Mouse (Mus musculus) MEL (cell line): Measurements from ENCODE around the gene Nyap2. TPM values are rescaled to one million over a fixed set of nuclear protein-coding genes. Genes with fewer than 3 reads are reported as not detected.

Source experiments
- DNase-seq: peaks from one replicate; pipeline ENCODE4 v3.0.0; 2011; ENCODE audit warnings: low read depth, low spot score
- H3K27ac ChIP-seq: 2 replicates; pipeline ENCODE4 v1.5.1; 2012; ENCODE audit warnings: low read depth, mild to moderate bottlenecking, control low read depth, low read length, moderate library complexity; ENCODE audit not compliant: control insufficient read depth
- H3K27me3 ChIP-seq, 2 experiments: fragments of 150-350 bp in 1 of 2; sonication (generic) in 1 of 2; 2 replicates each; pipeline ENCODE4 v1.6.1; 2012; ENCODE audit warnings: low read length in 2 of 2, mild to moderate bottlenecking in 2 of 2, improper control_type of control experiment in 1 of 2, moderate library complexity in 1 of 2; ENCODE audit not compliant: insufficient read depth in 2 of 2, control insufficient read depth in 1 of 2
- H3K36me3 ChIP-seq, 2 experiments: 2 replicates each; pipeline ENCODE4 v1.6.1; 2012 to 2014; ENCODE audit warnings: low read length in 2 of 2, improper control_type of control experiment in 1 of 2, inconsistent platforms in 1 of 2, mild to moderate bottlenecking in 1 of 2; ENCODE audit not compliant: insufficient read depth in 2 of 2, control insufficient read depth in 1 of 2
- H3K4me1 ChIP-seq, 2 experiments: fragments of 150-350 bp in 1 of 2; sonication (generic) in 1 of 2; 2 replicates each; pipeline ENCODE4 v1.6.1; 2012; ENCODE audit warnings: low read length in 2 of 2, improper control_type of control experiment in 1 of 2, mild to moderate bottlenecking in 1 of 2; ENCODE audit not compliant: insufficient read depth in 2 of 2, control insufficient read depth in 1 of 2
- H3K4me3 ChIP-seq, 2 experiments: fragments of 150-350 bp in 1 of 2; sonication (generic) in 1 of 2; 2 replicates each; pipeline ENCODE4 v1.5.1; 2012; ENCODE audit warnings: low read depth in 2 of 2, low read length in 2 of 2, mild to moderate bottlenecking in 2 of 2, moderate library complexity in 2 of 2, control low read depth in 1 of 2, improper control_type of control experiment in 1 of 2; ENCODE audit not compliant: control insufficient read depth in 1 of 2, insufficient read depth in 1 of 2
- H3K79me2 ChIP-seq: 2 replicates; pipeline ENCODE4 v1.6.1; 2012; ENCODE audit warnings: mild to moderate bottlenecking, low read length, moderate library complexity; ENCODE audit not compliant: control insufficient read depth, poor library complexity, insufficient read depth
- H3K9ac ChIP-seq: 2 replicates; pipeline ENCODE4 v1.6.1; 2012; ENCODE audit warnings: low read depth, mild to moderate bottlenecking, control low read depth, low read length, moderate library complexity; ENCODE audit not compliant: control insufficient read depth, poor library complexity, severe bottlenecking
- H3K9me3 ChIP-seq: fragments of 150-350 bp; sonication (generic); replicated peaks from 2 replicates; pipeline ENCODE4 v1.6.1; 2012; ENCODE audit warnings: mild to moderate bottlenecking, low read length, improper control_type of control experiment, moderate library complexity; ENCODE audit not compliant: insufficient read depth
- BHLHE40 ChIP-seq: IDR thresholded peaks from 2 replicates; pipeline ENCODE4 v1.6.1; 2012; ENCODE audit warnings: low read depth, mild to moderate bottlenecking, inconsistent platforms, low read length, improper control_type of control experiment, borderline replicate concordance
- CHD2 ChIP-seq: IDR thresholded peaks from 2 replicates; pipeline ENCODE4 v1.6.1; 2011; ENCODE audit warnings: low read length, improper control_type of control experiment
- E2F4 ChIP-seq: IDR thresholded peaks from 2 replicates; pipeline ENCODE4 v1.6.1; 2011; ENCODE audit warnings: low read depth, low read length, improper control_type of control experiment, borderline replicate concordance
- ELF1 ChIP-seq: IDR thresholded peaks from 2 replicates; pipeline ENCODE4 v1.6.1; 2014; ENCODE audit warnings: low read depth, mild to moderate bottlenecking, inconsistent platforms, low read length, improper control_type of control experiment, moderate library complexity
- GABPA ChIP-seq: IDR thresholded peaks from 2 replicates; pipeline ENCODE4 v1.6.1; 2012; ENCODE audit warnings: low read depth, mild to moderate bottlenecking, inconsistent platforms, low read length, improper control_type of control experiment, moderate library complexity
- GATA1 ChIP-seq: IDR thresholded peaks from 2 replicates; pipeline ENCODE4 v1.6.1; 2011; ENCODE audit warnings: low read depth, low read length, improper control_type of control experiment
- KAT2A ChIP-seq: conservative IDR thresholded peaks from 2 replicates; pipeline ENCODE4 v1.6.1; 2012; ENCODE audit warnings: low read depth, low read length, improper control_type of control experiment, inconsistent platforms
- MAZ ChIP-seq: IDR thresholded peaks from 2 replicates; pipeline ENCODE4 v1.6.1; 2012; ENCODE audit warnings: low read depth, mild to moderate bottlenecking, inconsistent platforms, low read length, improper control_type of control experiment
- MYB ChIP-seq: IDR thresholded peaks from 2 replicates; pipeline ENCODE4 v1.6.1; 2011; ENCODE audit warnings: mild to moderate bottlenecking, low read depth, low read length, improper control_type of control experiment
- NELFE ChIP-seq: IDR thresholded peaks from 2 replicates; pipeline ENCODE4 v1.6.1; 2011; ENCODE audit warnings: low read depth, low read length, improper control_type of control experiment
- NRF1 ChIP-seq: IDR thresholded peaks from 2 replicates; pipeline ENCODE4 v1.6.1; 2014; ENCODE audit warnings: low read depth, mild to moderate bottlenecking, inconsistent platforms, low read length, improper control_type of control experiment, moderate library complexity; ENCODE audit not compliant: poor library complexity, insufficient read depth, severe bottlenecking
- POLR2AphosphoS2 ChIP-seq: IDR thresholded peaks from 2 replicates; pipeline ENCODE4 v1.6.1; 2011; ENCODE audit warnings: low read length, improper control_type of control experiment
- RAD21 ChIP-seq: IDR thresholded peaks from 2 replicates; pipeline ENCODE4 v1.6.1; 2011; ENCODE audit warnings: mild to moderate bottlenecking, low read depth, low read length, improper control_type of control experiment
- SMC3 ChIP-seq: IDR thresholded peaks from 2 replicates; pipeline ENCODE4 v1.6.1; 2011; ENCODE audit warnings: low read depth, low read length, improper control_type of control experiment
- TAL1 ChIP-seq: IDR thresholded peaks from 2 replicates; pipeline ENCODE4 v1.6.1; 2012; ENCODE audit warnings: mild to moderate bottlenecking, inconsistent platforms, low read length, moderate library complexity, mixed read lengths
- UBTF ChIP-seq: IDR thresholded peaks from 2 replicates; pipeline ENCODE4 v1.6.1; 2012; ENCODE audit warnings: low read depth, mild to moderate bottlenecking, inconsistent platforms, low read length, improper control_type of control experiment, moderate library complexity, borderline replicate concordance; ENCODE audit not compliant: insufficient read depth
- USF1 ChIP-seq: IDR thresholded peaks from 2 replicates; pipeline ENCODE4 v1.6.1; 2014; ENCODE audit warnings: low read depth, mild to moderate bottlenecking, inconsistent platforms, low read length, improper control_type of control experiment, moderate library complexity
- ZMIZ1 ChIP-seq: IDR thresholded peaks from 2 replicates; pipeline ENCODE4 v1.6.1; 2012; ENCODE audit warnings: low read depth, mild to moderate bottlenecking, inconsistent platforms, low read length, improper control_type of control experiment, moderate library complexity
- ZNF384 ChIP-seq: IDR thresholded peaks from 2 replicates; pipeline ENCODE4 v1.6.1; 2012; ENCODE audit warnings: low read depth, mild to moderate bottlenecking, inconsistent platforms, low read length, improper control_type of control experiment
- polyA plus RNA-seq, 2 experiments: library from polyadenylated mRNA; stranded (reverse) in 1 of 2; unstranded in 1 of 2; fragments of >175 nt in 1 of 2; fragments of >200 nt in 1 of 2; gene quantifications; 2 replicates each; pipeline versions ENCODE4 v1.2.1 to v1.2.4; 2012; ENCODE audit warnings: low replicate concordance in 2 of 2, low read depth in 1 of 2; ENCODE audit not compliant: insufficient read length in 2 of 2, insufficient read depth in 1 of 2, missing spikeins in 1 of 2
- total RNA-seq: library from RNA; depleted of rRNA; stranded (reverse); fragments of 300-350 nt; gene quantifications from 2 replicates; pipeline ENCODE4 v1.2.3, GENCODE M21; 2012

The Nyap2 gene
- total and polyA plus RNA-seq, 3 experiments: not detected

GRCm38 (mm10) chr1:81280978-81281377, 204.2 kb downstream of the Nyap2 start:
- H3K36me3 ChIP-seq: no peaks in the 10 kb centered on the region
- no peaks in the 10 kb centered on the region for H3K9me3 ChIP-seq
- no peak overlapping the region for H3K27ac ChIP-seq
- H3K79me2 ChIP-seq: no peaks in the 10 kb centered on the region
- H3K9ac ChIP-seq: no peak overlapping the region
- H3K27me3 ChIP-seq: no peaks in the 10 kb centered on the region
- TF ChIP-seq UBTF (no peak), ZNF384 (no peak)
- TF ChIP-seq, all 39 proteins: peak for 0
- H3K4me3 ChIP-seq: no peak overlapping the region
- no peak for DNase-seq
- H3K4me1 ChIP-seq: no peaks in the 10 kb centered on the region

DNA sequence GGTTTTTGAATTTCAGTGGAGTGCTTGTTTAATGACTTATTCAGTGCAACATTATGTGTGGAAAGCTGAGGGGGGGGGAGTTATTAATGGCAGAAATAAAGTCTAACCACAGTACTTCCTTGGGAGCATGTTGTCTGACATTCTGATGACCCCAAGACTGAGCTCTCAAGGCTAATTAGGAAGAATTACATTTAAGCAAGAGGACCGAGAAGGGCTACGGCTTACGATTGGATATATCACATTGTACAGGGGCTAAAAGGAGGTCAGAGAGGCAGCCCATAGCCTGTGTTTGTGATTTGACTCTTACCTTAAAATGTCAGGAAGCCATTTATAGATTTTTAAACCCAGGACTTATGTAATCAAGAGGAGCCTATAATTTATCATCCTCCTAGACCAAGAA, 208.9 kb downstream of the Nyap2 start:
- DNase-seq: no peak
- H3K9ac ChIP-seq: no peak overlapping the region
- no peaks in the 10 kb centered on the region for H3K9me3 ChIP-seq
- TF ChIP-seq NELFE (no peak), E2F4 (no peak), GABPA (no peak), GATA1 (no peak), MAZ (no peak), UBTF (no peak), SMC3 (no peak), BHLHE40 (no peak), RAD21 (no peak), ZMIZ1 (no peak), MYB (no peak), NRF1 (no peak), TAL1 (no peak), KAT2A (no peak), POLR2AphosphoS2 (no peak), CHD2 (no peak), USF1 (no peak), ELF1 (no peak)
- no peaks in the 10 kb centered on the region for H3K36me3 ChIP-seq
- H3K4me3 ChIP-seq: no peak overlapping the region
- H3K79me2 ChIP-seq: no peaks in the 10 kb centered on the region
- H3K27me3 ChIP-seq: no peaks in the 10 kb centered on the region
- no peak overlapping the region for H3K27ac ChIP-seq
- no peaks in the 10 kb centered on the region for H3K4me1 ChIP-seq
